Mouse (Mus musculus) frontal cortex, postnatal 36 days (tissue): Measurements from ENCODE around the gene Alkbh6.

ENCODE experiments used
- DNase-seq, 2 experiments: peaks; one replicate each; pipeline ENCODE4 v3.0.0; 2022; ENCODE audit warnings: low spot score in 2 of 2

Gene Alkbh6

DNA sequence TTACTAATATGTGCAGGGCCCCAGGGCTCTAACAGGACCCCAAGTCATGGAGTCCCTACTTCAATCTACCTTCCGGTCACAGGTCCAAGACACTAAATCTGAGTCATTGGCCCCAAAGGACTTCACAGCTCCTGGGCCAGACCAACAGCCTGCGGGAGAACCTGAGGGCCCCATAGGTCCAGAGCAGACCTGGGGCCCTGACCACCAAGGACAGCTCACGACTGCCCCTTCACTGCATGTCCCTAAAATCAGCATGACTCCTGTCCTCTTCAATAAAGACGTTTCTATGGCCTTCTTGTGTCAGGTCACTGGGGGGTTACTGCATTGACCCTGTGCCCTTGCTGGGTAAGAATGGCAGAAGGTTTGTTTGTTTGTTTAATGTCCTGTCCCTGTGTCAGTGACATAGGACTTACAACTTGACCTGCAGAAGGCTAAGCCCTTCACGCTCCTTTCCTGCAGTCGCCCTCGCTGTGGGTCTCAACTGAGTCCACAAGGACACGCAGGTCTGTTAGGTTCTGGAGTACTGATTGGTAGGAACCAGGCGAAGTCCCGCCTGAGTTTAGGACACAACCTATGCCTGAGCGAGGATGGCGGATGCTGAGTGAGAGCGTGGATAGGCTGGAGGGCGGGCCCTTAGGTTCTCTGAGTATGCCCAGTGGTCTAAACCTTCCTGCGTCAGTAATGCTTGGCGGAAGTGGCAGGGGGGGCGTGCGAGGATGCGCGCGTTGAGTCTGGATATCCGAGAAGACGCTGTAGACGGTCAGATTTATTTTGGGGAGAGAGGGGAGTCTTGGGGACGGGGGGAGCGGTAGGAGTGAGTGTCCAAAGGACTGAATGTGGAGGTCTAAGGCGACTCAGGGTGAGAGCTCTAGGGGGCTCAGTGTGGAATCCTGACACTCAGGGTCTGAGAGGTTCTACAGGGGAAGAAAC, at the start of gene Alkbh6:
Gene Alkbh6 (plus strand): TSS at position 642 of the 930 bp plus-strand sequence.
- peak; percentile 94 to 97 for DNase-seq

DNA sequence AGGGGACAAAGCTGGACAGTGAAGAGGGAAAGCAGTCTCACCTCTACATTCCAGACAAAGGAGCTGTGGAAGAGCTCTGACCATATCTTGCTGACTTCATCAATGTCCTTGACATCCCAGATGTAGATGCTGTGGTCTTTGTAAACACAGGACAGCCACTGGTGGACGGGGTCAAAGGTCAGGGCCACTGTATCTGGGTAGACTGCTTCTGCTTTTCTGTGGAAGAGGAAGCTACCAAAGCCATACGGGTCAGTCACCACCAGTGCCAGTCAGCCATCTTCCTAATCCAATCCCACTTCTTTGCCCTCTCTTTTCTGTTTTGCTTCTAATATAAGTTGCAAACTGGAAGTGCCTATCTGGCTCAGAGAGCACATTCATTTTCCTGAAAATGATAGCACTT, 43.5 kb upstream of the Alkbh6 start:
- no peak for DNase-seq

DNA sequence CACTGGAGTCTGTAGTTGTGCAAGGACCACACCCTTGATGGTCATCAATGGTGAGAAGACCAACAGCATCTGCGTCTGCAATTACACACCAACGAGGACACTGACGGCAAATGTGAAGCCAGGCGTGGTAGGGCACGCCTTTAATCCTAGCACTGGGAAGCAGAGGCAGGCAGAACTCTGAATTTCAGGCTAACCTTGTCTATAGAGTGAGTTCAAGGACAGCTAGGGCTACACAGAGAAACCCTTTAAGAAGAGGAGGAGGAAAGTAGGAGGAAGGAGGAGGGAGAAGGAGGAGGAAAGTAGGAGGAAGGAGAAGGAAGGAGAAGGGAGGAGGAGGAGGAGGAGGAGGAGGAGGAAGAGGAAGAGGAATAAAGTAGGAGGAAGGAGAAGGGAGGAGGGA, 43.0 kb upstream of the Alkbh6 start:
- DNase-seq: no peak

DNA sequence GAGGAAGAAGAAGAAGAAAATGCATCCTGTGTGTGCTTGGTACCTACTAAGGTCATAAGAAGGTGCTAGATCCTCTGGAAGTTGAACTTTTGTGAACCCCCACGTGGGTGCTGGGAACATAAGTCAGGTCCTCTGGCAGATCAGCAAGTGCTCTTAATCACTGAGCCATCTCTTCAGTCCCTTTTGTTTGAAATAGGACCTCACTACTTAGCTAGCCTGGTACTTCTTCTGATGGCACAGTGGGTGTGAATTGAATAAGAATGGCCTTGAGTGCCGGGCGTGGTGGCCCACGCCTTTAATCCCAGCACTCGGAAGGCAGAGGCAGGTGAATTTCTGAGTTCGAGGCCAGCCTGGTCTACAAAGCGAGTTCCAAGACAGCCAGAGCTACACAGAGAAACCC, 42.6 kb upstream of the Alkbh6 start:
- no peak for DNase-seq

DNA sequence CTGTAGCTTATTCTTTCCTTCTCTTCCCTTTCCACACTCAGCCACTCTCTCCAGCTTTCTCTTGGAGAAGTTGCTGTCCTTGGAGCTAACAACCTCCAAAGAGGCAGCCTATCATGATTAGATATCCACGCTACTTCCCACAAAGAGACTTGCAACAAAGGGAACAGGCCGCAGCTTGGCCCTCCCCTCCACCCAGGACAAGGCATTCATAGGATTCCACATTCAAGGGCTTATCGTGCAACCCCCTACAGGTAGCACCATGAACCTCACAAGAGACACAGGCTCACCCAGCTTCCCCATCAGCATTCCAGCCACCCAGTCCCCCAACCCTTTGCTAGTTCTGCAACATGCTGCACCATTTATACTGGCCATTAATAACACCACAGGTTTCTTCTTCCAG, 41.7 kb upstream of the Alkbh6 start:
- DNase-seq: no peak

DNA sequence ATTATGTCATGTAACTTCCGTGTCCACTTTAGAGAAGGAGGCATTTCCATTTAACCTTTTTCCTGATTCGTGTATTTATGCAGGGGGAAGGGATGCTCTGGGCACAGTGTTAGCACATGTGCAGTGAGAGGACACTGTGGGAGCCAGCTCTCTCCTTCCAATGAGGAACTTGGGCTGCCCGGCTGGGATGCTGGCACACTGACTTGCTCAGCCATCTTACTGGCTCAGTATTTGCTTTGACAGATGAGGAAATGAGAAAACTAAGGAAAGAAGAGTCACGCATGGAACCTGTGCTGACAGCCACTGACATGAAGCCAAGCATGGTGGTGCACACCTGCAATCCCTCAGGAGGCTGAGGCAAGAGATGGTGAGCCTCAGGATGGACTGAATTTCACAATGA, 38.9 kb upstream of the Alkbh6 start:
- DNase-seq: no peak

DNA sequence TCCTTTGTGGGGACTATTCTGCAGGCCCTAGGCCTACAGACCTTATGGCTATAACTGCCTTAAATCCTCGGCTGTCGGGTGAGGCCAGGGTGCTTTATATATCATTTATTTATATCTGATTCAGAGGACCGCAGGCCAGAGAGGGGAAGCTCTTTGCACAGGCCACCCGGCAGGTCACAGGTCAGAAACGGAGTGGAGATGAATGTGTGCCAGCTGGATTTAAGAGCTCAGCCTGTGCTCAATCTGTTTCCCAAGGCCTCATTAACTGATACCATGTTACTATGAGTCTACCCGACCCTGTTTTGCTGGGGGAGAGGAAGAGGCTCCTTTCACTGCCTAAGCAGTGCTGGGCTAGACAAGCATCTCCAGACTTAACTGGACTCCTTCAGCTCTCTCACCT, 34.1 kb upstream of the Alkbh6 start:
- no peak for DNase-seq

DNA sequence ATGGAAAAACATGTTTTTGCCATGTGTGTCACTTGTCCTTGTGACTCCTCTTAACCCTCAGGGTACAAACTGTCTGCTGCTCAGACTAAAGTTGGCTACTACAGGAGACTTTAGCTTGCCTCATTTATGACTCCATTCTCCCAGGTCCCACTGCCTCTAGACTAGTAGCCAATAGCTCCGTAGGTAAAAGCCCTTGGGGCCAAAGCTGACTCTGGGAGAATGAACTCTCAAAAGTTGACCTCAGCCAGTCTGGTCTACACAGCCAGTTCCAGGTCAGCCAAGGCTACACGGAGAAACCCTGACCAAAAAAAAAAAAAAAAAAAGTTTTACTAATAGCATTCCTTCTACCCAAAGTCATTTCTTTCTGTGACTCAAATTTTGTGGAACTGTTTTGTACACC, 29.6 kb upstream of the Alkbh6 start:
- DNase-seq: no peak

DNA sequence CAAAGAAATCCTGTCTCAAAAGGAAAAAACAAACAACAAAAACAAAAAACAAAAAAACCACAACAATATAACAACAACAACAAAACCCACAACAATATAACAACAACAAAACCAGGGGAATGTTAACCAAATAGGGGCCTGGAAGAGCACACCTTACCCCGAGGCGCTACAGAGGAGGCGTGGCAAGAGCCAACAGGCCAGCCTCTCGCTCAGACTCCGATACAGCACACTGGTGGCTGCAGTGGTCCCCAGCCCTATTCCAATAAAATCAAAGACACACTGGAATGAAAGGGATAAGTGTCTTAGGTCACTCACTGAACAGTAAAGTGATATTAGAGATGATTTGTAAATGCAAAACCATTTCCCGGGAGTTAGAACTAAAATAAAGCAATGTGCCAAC, 29.0 kb upstream of the Alkbh6 start:
- no peak for DNase-seq

DNA sequence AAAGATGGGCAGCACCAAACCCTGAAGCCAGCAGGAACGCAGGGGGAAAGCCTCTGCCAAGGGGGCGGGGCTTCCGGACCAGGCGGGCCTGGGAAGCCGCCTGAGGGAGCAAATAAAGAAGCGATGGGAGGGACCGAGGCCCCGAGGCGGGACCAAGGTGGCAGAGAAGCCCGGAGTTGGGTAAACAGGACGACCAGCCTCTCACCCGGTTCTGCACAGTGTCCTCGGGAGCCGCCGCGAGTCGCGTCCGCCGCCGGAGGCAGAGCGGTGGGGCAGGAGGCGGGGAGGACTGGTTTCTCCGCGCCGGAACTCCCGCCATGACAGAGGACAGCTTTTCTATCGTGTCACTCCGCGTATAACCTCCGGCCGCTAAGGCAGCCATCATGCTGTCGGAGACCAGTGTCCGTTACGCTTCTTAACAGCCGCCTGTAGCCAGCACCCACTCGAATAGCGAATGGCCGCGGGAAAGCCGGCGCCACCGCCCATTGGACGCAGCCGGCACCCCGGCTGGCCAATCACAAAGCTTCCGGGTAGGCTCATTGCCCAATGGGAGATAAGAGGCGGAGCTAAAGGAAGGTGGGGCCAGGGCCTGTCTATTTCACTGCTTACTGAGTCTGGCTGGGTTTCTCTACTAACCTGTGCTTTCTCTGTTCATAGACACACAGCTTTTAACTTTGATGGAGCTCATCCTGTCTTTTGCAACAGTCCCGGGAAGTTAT, 28.4 kb upstream of the Alkbh6 start, which contains the start of the genes Thap8 and Wdr62:
Gene Thap8 (plus strand): TSS at position 144 of the 719 bp plus-strand sequence.
Gene Wdr62 (minus strand): TSS at position 469 of the 719 bp plus-strand sequence.
- peak; percentile 88 to 92 for DNase-seq

DNA sequence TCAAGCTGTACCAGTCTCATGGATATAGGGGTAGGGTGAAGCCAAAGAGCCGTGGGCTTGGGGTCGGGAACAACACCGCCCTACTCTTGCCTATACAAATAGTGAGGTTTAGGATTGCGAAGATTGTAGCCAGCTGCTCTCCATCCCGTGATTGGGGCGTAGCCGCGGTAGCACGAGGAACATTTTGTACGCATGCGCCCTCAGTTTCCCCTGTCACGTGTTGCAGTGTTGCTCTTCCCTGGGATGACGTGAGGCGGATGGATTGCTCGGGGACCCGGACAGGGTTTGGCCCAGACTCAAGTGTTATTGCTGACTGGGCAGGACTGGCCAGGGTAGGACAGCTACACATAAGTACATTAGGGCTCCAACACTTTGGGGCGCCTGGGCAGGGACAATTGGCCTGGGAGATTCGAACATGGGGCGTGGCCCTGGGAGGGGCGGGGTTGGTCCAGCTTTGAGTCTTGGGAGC, 27.8 kb upstream of the Alkbh6 start:
- peak; percentile 81 to 87 for DNase-seq

DNA sequence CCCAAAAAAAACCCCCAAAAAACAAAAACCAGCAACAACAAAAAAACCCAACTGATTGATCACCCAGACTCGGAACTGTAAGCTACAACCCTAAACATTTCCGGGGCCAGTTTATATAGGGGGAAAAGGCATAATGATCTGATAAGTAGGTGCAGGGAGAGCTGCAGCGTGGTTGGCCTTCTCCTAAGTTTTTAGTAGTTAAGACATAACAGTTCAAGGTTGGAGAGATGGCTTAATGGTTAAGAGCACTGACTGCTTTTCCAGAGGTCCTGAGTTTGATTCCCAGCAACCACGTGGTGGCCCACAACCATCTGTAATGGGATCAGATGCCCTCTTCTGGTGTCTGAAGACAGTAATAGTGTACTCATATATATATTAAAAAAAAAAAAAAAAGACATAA, 27.0 kb upstream of the Alkbh6 start:
- DNase-seq: no peak

DNA sequence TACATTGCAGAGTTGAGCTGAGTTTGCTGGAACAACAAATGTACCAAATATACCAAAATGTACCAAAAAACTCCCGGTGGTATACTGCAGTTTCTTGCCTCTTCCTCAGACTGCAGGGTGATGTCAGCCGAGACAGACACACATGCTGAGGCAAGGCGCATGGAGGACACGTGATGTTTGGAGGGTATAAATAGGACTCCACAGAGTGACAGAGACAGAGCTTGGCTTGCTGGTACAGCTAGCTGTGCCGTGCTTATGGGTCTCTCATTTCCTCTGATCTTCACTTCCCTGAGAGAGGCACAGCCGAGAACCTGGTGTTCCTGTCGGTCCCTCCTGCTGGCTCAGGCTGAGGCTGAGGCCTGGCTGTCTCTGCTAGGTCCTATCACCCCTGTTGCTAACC, 25.8 kb upstream of the Alkbh6 start:
- no peak for DNase-seq

DNA sequence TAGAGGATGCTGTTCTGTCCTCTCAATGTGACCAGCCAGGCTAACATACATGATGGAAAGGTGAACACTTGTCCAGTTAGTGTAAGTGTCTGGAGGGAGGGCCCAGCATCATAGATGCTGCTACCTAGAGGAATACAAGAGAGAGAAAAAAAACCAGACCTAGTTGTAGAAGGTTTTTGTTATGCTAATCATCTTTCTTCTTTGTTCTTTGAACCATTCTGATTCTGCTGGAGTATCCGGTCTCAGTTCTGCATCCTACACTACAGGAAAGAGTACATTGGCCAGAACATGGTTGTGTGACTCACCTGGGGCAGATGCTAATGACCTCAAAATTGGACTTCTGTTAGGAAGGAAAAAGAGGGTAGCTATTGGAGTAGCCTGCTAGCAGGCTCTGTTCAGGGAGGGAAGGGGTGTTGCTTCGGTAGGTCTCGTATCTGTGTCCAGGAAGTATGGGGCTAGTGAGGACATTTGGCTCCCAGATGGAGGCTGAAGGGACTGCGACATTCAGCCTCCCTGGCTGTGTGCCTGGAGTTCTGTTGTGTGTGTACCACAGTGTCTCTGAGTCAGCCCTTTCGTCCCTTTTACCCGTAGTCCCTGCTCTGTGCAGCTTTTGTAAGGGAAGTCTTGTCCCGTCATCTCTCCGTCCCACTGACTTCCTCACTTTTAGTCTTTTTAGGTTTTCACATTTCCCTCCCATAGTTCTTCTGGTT, 21.7 kb upstream of the Alkbh6 start:
- DNase-seq: no peak

DNA sequence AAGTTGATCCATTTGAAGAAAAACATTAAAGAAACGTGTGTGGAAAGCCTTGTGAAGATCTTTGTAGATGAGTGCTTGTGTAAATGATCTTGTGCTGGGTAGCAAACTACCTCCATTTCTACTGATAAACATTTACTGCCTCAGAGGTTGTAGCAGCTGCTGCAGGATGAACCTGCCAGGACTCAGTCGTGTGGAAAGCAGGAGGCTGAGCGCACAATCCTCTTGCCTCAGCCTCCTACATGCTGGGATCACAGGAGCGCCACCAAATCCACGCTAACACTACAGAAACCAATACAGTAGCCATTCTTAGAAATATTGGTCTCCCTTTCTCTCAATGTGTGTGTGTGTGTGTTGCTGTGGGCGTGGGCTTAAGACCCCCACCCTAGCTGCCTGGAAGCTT, 20.5 kb upstream of the Alkbh6 start:
- no peak for DNase-seq

DNA sequence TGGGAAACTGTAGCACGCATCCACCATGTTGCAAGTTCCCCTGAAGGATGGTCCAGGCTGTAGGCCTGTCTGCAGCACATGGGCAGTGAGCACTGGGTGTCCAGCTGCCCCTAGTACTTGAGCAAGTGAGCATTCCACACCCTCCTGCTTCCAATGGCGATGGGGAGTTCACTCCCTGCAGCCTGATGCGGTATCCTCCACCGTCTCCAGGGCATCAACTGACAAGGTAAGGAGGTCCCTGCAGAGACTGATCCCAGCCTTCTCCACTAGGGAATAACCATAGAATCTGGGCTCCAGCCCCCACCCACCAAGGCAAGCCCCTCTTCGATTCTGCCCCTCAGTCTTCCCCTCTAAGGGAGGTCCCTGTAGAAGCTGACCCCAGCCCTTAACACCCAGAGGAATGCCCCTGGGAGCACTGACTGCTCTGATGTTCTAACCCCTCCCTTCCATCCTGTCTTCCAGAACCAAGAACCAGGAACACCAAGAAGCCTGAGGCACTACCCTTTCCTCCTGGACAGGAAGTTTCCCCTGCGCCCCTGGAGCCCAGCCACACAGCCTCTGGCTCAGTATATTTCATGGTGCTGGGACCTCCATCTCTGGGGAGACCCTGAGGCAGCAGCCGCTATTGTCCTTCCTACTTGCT, 19.3 kb upstream of the Alkbh6 start:
- no peak for DNase-seq

DNA sequence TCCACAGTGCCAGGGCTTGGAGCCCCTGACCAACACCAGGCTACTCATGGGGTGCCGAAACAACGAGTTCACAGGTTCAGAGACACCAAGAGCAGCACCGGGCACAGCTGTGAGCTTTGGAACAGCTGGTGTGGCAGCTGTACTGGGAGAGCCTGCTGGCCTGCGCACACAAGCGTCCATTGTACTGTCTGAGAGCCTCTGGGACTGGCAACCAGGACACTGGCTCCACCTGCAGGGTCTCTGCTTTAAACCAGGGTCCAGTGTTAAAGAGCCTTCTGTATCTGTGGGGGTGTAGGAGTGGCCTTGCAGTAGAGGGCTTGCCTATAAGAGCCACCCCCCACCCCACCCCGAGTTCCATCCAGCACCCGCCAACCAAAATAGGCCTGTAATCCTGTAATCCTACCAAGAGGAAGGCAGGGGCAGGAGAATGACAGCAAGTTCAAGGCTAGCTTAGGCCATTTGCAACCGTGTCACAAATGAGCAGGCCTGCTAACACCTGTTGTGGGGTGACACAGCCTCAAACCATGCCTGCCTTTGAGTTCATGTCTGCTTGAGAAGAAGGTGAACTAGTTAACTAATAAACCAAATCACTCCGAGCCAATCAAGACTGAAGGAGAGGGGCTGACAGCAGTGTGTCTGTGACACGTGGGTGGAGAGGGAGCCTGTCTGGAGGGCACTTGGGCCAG, 18.7 kb upstream of the Alkbh6 start:
- DNase-seq: no peak

DNA sequence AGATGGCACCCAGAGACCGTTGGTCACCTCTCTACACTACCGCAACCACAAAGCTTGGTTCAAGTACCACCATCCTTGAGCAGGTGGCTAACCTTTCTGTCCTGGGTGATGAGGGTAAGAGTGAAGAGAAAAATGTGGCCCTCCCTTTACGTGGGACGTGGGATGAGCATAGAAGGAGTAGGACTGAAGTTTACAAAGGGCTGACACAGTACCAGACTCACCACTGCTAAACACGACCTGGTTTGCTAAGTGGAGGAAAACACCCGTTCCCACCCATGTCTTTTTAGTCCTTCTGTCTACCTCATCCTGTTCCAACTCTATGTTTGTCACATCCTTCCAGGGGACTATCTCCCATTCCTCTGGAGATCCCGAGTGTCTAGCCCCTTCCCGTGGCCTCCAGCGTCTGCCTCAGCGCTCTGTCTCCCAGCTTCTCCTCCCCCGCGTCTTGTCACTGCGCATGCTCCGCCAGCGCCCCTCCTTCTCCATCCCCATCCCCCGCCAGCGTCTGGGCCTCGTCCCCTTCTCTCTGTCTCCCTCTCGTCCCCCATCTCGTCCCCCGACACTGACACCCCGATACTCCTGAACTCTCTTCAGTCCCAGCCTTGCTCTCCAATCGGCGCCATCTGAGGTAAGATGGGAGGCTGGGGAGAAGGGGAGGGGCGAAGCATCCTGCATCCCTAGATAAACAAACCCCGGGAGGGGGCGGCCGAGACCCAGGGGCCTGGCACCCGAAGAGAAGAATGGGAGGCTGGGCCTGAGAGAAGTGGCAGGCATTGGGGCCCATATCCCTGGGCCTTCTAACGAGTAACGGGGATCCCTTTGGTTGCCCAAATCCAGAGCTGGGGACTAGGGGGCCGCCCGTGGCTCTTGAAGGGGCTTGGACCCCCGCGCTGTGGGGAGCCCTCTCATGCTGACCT, 17.0 kb upstream of the Alkbh6 start, which contains the start of gene Clip3:
Gene Clip3 (plus strand): TSS at position 514 of the 917 bp plus-strand sequence.
- DNase-seq: peak; percentile 91 to 95

DNA sequence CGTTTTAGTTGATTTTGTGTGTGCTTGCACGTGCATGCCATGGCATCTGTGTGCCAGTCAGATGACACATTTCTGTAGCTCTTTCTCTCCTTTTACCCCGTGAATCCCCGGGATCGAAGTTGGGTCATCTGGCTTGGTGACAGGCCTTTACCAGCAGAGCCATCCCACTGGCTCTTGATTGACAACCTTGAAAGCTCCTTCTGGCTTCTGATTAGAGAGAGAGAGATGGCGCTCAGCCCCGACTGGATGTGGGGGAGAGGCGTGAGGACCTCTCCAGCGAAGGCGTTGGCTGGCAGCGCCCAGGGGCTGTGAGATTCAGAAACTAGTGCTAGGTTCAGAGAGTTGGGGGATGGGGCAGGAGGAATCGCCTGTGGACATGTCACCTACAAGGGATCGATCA, 14.7 kb upstream of the Alkbh6 start:
- DNase-seq: peak; percentile 50 to 51

DNA sequence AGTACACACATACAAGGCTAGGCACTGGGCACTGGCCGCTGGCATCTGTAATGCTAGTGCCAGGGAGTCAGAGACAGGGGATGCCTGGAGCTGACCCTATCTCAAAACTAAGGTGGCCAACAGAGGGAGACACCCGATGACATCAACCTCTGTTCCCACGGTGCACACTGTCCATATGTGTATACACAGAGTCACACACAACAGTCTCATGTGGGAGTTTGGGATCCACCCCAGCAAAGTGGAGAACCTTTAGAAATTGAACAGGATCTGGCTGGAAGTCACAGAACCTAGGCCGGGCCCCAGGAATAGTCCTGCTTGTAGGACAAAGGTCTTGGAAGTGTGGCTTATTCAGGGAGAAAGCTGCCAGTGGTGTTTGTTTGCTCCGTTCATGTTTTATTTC, 14.2 kb upstream of the Alkbh6 start:
- DNase-seq: no peak
